Mouse (Mus musculus): ENCODE results near the gene Dennd4b. TPM values are rescaled to one million over a fixed set of nuclear protein-coding genes. Genes with fewer than 3 reads are reported as not detected.

Gene Dennd4b
- polyA plus RNA-seq, 1 experiment from 2014 or later: 4.7 TPM

GRCm38 (mm10) chr3:90254419-90255193 lies 10.4 kb upstream of the Dennd4b start:
- Histone ChIP-seq H3K9ac (peak overlapping the region; percentile 94), H3K27ac (peak overlapping the region; percentile 89), H3K4me2 (peak overlapping the region; percentile 75), H3K36me3 (peaks cover 44% of the 10 kb centered on the region), H3K4me3 (peak overlapping the region; percentile 90), H3K27me3 (no peaks in the 10 kb centered on the region), H3K4me1 (peaks cover 15% of the 10 kb centered on the region), H3K9me3 (no peaks in the 10 kb centered on the region)
- peak; percentile 49 for ATAC-seq (ENCODE audit: insufficient number of reproducible peaks, low FRiP score, low TSS enrichment, low read depth)
- under 1% methylated on average over 41 of the region's 41 CpGs for WGBS

- peaks cover 49% of the 10 kb centered on the region for H3K36me3 ChIP-seq
- H3K27me3 ChIP-seq: no peaks in the 10 kb centered on the region
- 24% methylated on average over 2 of the region's 2 CpGs for WGBS
- no peaks in the 10 kb centered on the region for H3K9me3 ChIP-seq
- ATAC-seq (ENCODE audit: insufficient number of reproducible peaks, low FRiP score, low TSS enrichment, low read depth): no peak
- H3K4me1 ChIP-seq: peaks cover 15% of the 10 kb centered on the region
- H3K4me3 ChIP-seq: peak overlapping the region; percentile 90
- peak overlapping the region; percentile 89 for H3K27ac ChIP-seq
- H3K9ac ChIP-seq: peak overlapping the region; percentile 94
- H3K4me2 ChIP-seq: peak overlapping the region; percentile 75
Measured at GRCm38 (mm10) chr3:90255194-90255565, 9.8 kb upstream of the Dennd4b start.

- H3K4me3 ChIP-seq: no peak overlapping the region
- no peak for ATAC-seq (ENCODE audit: insufficient number of reproducible peaks, low FRiP score, low TSS enrichment, low read depth)
- no peak overlapping the region for H3K27ac ChIP-seq
- no peaks in the 10 kb centered on the region for H3K9me3 ChIP-seq
- H3K4me1 ChIP-seq: peaks cover 11% of the 10 kb centered on the region
- H3K36me3 ChIP-seq: peaks cover 53% of the 10 kb centered on the region
- no peaks in the 10 kb centered on the region for H3K27me3 ChIP-seq
- H3K9ac ChIP-seq: no peak overlapping the region
- 89% methylated on average over 14 of the region's 14 CpGs for WGBS
- no peak overlapping the region for H3K4me2 ChIP-seq
Measured at GRCm38 (mm10) chr3:90255784-90256353, 9.1 kb upstream of the Dennd4b start.

- Histone ChIP-seq H3K9me3 (no peaks in the 10 kb centered on the region), H3K4me3 (no peak overlapping the region), H3K27me3 (no peaks in the 10 kb centered on the region), H3K36me3 (peaks cover 55% of the 10 kb centered on the region), H3K4me2 (no peak overlapping the region), H3K9ac (no peak overlapping the region), H3K27ac (no peak overlapping the region), H3K4me1 (peaks cover 11% of the 10 kb centered on the region)
- ATAC-seq (ENCODE audit: insufficient number of reproducible peaks, low FRiP score, low TSS enrichment, low read depth): no peak
- 90% methylated on average over 19 of the region's 19 CpGs for WGBS
Measured at GRCm38 (mm10) chr3:90256731-90257530, 8.1 kb upstream of the Dennd4b start.

GRCm38 (mm10) chr3:90258521-90258920 lies 6.5 kb upstream of the Dennd4b start:
- H3K27ac ChIP-seq: no peak overlapping the region
- H3K4me1 ChIP-seq: peaks cover 11% of the 10 kb centered on the region
- H3K9ac ChIP-seq: no peak overlapping the region
- 93% methylated on average over 4 of the region's 4 CpGs for WGBS
- peaks cover 70% of the 10 kb centered on the region for H3K36me3 ChIP-seq
- no peak for ATAC-seq (ENCODE audit: insufficient number of reproducible peaks, low FRiP score, low TSS enrichment, low read depth)
- H3K4me3 ChIP-seq: no peak overlapping the region
- H3K9me3 ChIP-seq: no peaks in the 10 kb centered on the region
- no peak overlapping the region for H3K4me2 ChIP-seq
- H3K27me3 ChIP-seq: no peaks in the 10 kb centered on the region

GRCm38 (mm10) chr3:90263121-90263771 lies 1.7 kb upstream of the Dennd4b start:
- no peaks in the 10 kb centered on the region for H3K27me3 ChIP-seq
- H3K4me3 ChIP-seq: no peak overlapping the region
- H3K9me3 ChIP-seq: no peaks in the 10 kb centered on the region
- peaks cover 16% of the 10 kb centered on the region for H3K4me1 ChIP-seq
- H3K9ac ChIP-seq: no peak overlapping the region
- 93% methylated on average over 5 of the region's 5 CpGs for WGBS
- no peak overlapping the region for H3K27ac ChIP-seq
- H3K4me2 ChIP-seq: no peak overlapping the region
- no peak for ATAC-seq (ENCODE audit: insufficient number of reproducible peaks, low FRiP score, low TSS enrichment, low read depth)
- H3K36me3 ChIP-seq: peaks cover 71% of the 10 kb centered on the region

GRCm38 (mm10) chr3:90264687-90265033 lies 325 bp upstream of the Dennd4b start:
- 33% methylated on average over 10 of the region's 10 CpGs for WGBS
- Histone ChIP-seq H3K36me3 (peaks cover 63% of the 10 kb centered on the region), H3K4me2 (peak overlapping the region; percentile 73), H3K9ac (peak overlapping the region; percentile 76; the same call in 1 of the 2 replicates), H3K4me3 (peak overlapping the region; percentile 80), H3K27me3 (no peaks in the 10 kb centered on the region), H3K4me1 (peaks cover 16% of the 10 kb centered on the region), H3K9me3 (no peaks in the 10 kb centered on the region), H3K27ac (peak overlapping the region; percentile 96)
- ATAC-seq (ENCODE audit: insufficient number of reproducible peaks, low FRiP score, low TSS enrichment, low read depth): no peak

- Histone ChIP-seq H3K27me3 (no peaks in the 10 kb centered on the region), H3K4me2 (peak overlapping the region; percentile 73), H3K4me1 (peaks cover 16% of the 10 kb centered on the region), H3K9me3 (no peaks in the 10 kb centered on the region), H3K9ac (peak overlapping the region; percentile 76), H3K36me3 (peaks cover 60% of the 10 kb centered on the region), H3K27ac (peak overlapping the region; percentile 96), H3K4me3 (peak overlapping the region; percentile 80)
- 30% methylated on average over 16 of the region's 16 CpGs for WGBS
- ATAC-seq (ENCODE audit: insufficient number of reproducible peaks, low FRiP score, low TSS enrichment, low read depth): 0 out of 2 replicates have a peak, but pooled peaks have one; percentile 26
Measured at GRCm38 (mm10) chr3:90265932-90266741, 1.2 kb downstream of the Dennd4b start.

- H3K9ac ChIP-seq: no peak overlapping the region
- no peak overlapping the region for H3K27ac ChIP-seq
- H3K36me3 ChIP-seq: peaks cover 58% of the 10 kb centered on the region
- 88% methylated on average over 20 of the region's 20 CpGs for WGBS
- no peaks in the 10 kb centered on the region for H3K9me3 ChIP-seq
- H3K4me3 ChIP-seq: no peak overlapping the region
- H3K4me1 ChIP-seq: peaks cover 16% of the 10 kb centered on the region
- H3K27me3 ChIP-seq: no peaks in the 10 kb centered on the region
- ATAC-seq (ENCODE audit: insufficient number of reproducible peaks, low FRiP score, low TSS enrichment, low read depth): no peak
- H3K4me2 ChIP-seq: no peak overlapping the region
Measured at GRCm38 (mm10) chr3:90266901-90267775, 2.2 kb downstream of the Dennd4b start.

- H3K27me3 ChIP-seq: no peaks in the 10 kb centered on the region
- peaks cover 16% of the 10 kb centered on the region for H3K4me1 ChIP-seq
- 97% methylated on average over 11 of the region's 11 CpGs for WGBS
- H3K4me2 ChIP-seq: no peak overlapping the region
- H3K36me3 ChIP-seq: peaks cover 58% of the 10 kb centered on the region
- H3K4me3 ChIP-seq: no peak overlapping the region
- ATAC-seq (ENCODE audit: insufficient number of reproducible peaks, low FRiP score, low TSS enrichment, low read depth): no peak
- H3K27ac ChIP-seq: no peak overlapping the region
- no peaks in the 10 kb centered on the region for H3K9me3 ChIP-seq
- no peak overlapping the region for H3K9ac ChIP-seq
Measured at GRCm38 (mm10) chr3:90268190-90268589, 3.2 kb downstream of the Dennd4b start.
